Mouse (Mus musculus): ENCODE measurements around the gene Eif2ak1. TPM values are rescaled to one million over a fixed set of nuclear protein-coding genes. Genes with fewer than 3 reads are reported as not detected.

Gene Eif2ak1
- total and polyA plus RNA-seq, 3 experiments: 11.9 to 26.7 (median 13.4) TPM

- H3K27me3 ChIP-seq (replicated peaks): no peaks in the 10 kb centered on the region
- H3K9me3 ChIP-seq (replicated peaks; ENCODE audit: low read length): peaks cover 4% of the 10 kb centered on the region
- no peak overlapping the region for H3K4me2 ChIP-seq (ENCODE audit: insufficient read depth, low read depth, poor library complexity, severe bottlenecking)
- DNase-seq (ENCODE audit: extremely low read depth): no peak
- H3K4me1 ChIP-seq (ENCODE audit: control insufficient read depth in 1 of 2, insufficient read depth in 2 of 2): peaks cover 0 to 1% of the 10 kb centered on the region in 2 experiments; a peak in 1 of 4 replicates
- TF ChIP-seq CHD1 (IDR thresholded peaks at IDR 0.05; ENCODE audit: low read depth, low read length) (no peak), MEF2A (IDR thresholded peaks at IDR 0.05; ENCODE audit: borderline replicate concordance, low read depth, low read length) (no peak), TCF12 (IDR thresholded peaks at IDR 0.05; ENCODE audit: low read depth, low read length) (no peak)
- H3K36me3 ChIP-seq (replicated peaks in 1 of 2; ENCODE audit: control insufficient read depth in 1 of 2, insufficient read depth in 1 of 2, low read length in 1 of 2): no peaks in the 10 kb centered on the region
- dilution Hi-C loops (cut with MboI; ENCODE audit: extremely low pct_ligation_motif_present, extremely low pct_unique_long_range_greater_than_20kb, low sequenced_read_pairs): no loop called here
- in situ Hi-C loops (cut with MboI; ENCODE audit: low pct_ligation_motif_present, low pct_unique_long_range_greater_than_20kb, low sequenced_read_pairs): no loop called here
- no peak overlapping the region for H3K27ac ChIP-seq (ENCODE audit: insufficient read depth, low read depth)
- H3K9ac ChIP-seq (ENCODE audit: insufficient read depth, low read depth): no peak overlapping the region
- H3K79me2 ChIP-seq (replicated peaks; ENCODE audit: control insufficient read depth, extremely low read depth, insufficient read depth, poor library complexity, severe bottlenecking): no peaks in the 10 kb centered on the region
- no peak overlapping the region for H3K4me3 ChIP-seq (replicated peaks in 1 of 3; ENCODE audit: low read depth in 2 of 3, low read length in 2 of 3, poor library complexity in 1 of 3)
Measured at GRCm38 (mm10) chr5:143804056-143804765, 13.4 kb upstream of the Eif2ak1 start.

GRCm38 (mm10) chr5:143807268-143807667, 10.3 kb upstream of the Eif2ak1 start:
- Histone ChIP-seq H3K4me3 (replicated peaks in 1 of 3; ENCODE audit: low read depth in 2 of 3, low read length in 2 of 3, poor library complexity in 1 of 3) (no peak overlapping the region), H3K79me2 (replicated peaks; ENCODE audit: control insufficient read depth, extremely low read depth, insufficient read depth, poor library complexity, severe bottlenecking) (no peaks in the 10 kb centered on the region), H3K9me3 (replicated peaks; ENCODE audit: low read length) (peaks cover under 1% of the 10 kb centered on the region), H3K4me2 (ENCODE audit: insufficient read depth, low read depth, poor library complexity, severe bottlenecking) (no peak overlapping the region), H3K27ac (ENCODE audit: insufficient read depth, low read depth) (no peak overlapping the region), H3K27me3 (replicated peaks) (no peaks in the 10 kb centered on the region), H3K36me3 (replicated peaks in 1 of 2; ENCODE audit: control insufficient read depth in 1 of 2, insufficient read depth in 1 of 2, low read length in 1 of 2) (no peaks in the 10 kb centered on the region), H3K4me1 (ENCODE audit: control insufficient read depth in 1 of 2, insufficient read depth in 2 of 2) (peaks cover 3 to 10% of the 10 kb centered on the region in 2 experiments; a peak in 2 of 4 replicates), H3K9ac (ENCODE audit: insufficient read depth, low read depth) (no peak overlapping the region)
- dilution Hi-C loops (cut with MboI; ENCODE audit: extremely low pct_ligation_motif_present, extremely low pct_unique_long_range_greater_than_20kb, low sequenced_read_pairs) (no loop called here), in situ Hi-C loops (cut with MboI; ENCODE audit: low pct_ligation_motif_present, low pct_unique_long_range_greater_than_20kb, low sequenced_read_pairs) (no loop called here)
- TF ChIP-seq JUND (conservative IDR thresholded peaks at IDR 0.05; ENCODE audit: low read depth, low read length) (no peak), MXI1 (IDR thresholded peaks at IDR 0.05; ENCODE audit: low read depth, low read length) (no peak), MEF2A (IDR thresholded peaks at IDR 0.05; ENCODE audit: borderline replicate concordance, low read depth, low read length) (no peak), ZMIZ1 (IDR thresholded peaks at IDR 0.05; ENCODE audit: low read depth, low read length) (no peak), ETS1 (conservative IDR thresholded peaks at IDR 0.05; ENCODE audit: low read depth, low read length) (no peak), NRF1 (IDR thresholded peaks at IDR 0.05; ENCODE audit: low read depth, low read length) (no peak), CHD2 (IDR thresholded peaks at IDR 0.05; ENCODE audit: low read length) (no peak), USF1 (IDR thresholded peaks at IDR 0.05; ENCODE audit: low read depth, low read length) (no peak), POLR2A (IDR thresholded peaks at IDR 0.05; ENCODE audit: low read depth, low read length) (no peak), IRF4 (IDR thresholded peaks at IDR 0.05; ENCODE audit: low read depth, low read length) (no peak), SMC3 (IDR thresholded peaks at IDR 0.05; ENCODE audit: low read depth, low read length) (no peak), ZKSCAN1 (IDR thresholded peaks at IDR 0.05; ENCODE audit: borderline replicate concordance, low read depth, low read length) (no peak), SIN3A (IDR thresholded peaks at IDR 0.05; ENCODE audit: low read length) (no peak)
- DNase-seq (ENCODE audit: extremely low read depth): no peak
